Mouse (Mus musculus): Measurements from ENCODE around the gene Adrm1. TPM values are rescaled to one million over a fixed set of nuclear protein-coding genes. Genes with fewer than 3 reads are reported as not detected.
A peak's percentile ranks its signal among the peaks of the same experiment; 100 is the strongest.

Gene Adrm1
- total and polyA plus RNA-seq, 3 experiments, result 287 to 312 TPM; not detected in 1

DNA sequence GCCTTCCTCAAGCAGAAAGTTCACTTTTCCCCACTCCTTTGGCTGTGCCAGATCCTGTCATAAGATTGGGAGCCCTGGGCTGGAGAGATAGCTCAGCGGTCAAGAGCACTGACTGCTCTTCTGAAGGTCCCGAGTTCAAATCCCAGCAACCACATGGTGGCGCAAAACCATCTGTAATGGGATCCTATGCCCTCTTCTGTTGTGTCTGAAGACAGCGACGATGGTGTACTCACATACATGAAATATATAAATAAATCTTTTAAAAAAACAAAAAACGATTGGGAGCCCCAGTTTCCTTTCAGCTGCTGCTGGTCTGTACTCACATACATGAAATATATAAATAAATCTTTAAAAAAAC lies 13.4 kb downstream of the Adrm1 start:
- DNase-seq (ENCODE audit: low read depth, low spot score), result no peak
- no peaks in the 10 kb centered on the region for H3K36me3 ChIP-seq (ENCODE audit: control insufficient read depth in 1 of 2, insufficient read depth in 2 of 2, low read length in 2 of 2)
- no peaks in the 10 kb centered on the region for H3K9me3 ChIP-seq (replicated peaks; ENCODE audit: insufficient read depth, low read length)
- no peak for TF ChIP-seq SMC3 (IDR thresholded peaks at IDR 0.05; ENCODE audit: low read depth, low read length)
- no peak for TF ChIP-seq BHLHE40 (IDR thresholded peaks at IDR 0.05; ENCODE audit: borderline replicate concordance, low read depth, low read length)
- TF ChIP-seq E2F4 (IDR thresholded peaks at IDR 0.05; ENCODE audit: borderline replicate concordance, low read depth, low read length), result no peak
- no peak for TF ChIP-seq MAZ (IDR thresholded peaks at IDR 0.05; ENCODE audit: low read depth, low read length)
- peak in 2 of 3 experiments; percentile 10 to 18; a peak in 1 of 6 replicates for TF ChIP-seq CTCF (IDR thresholded peaks at IDR 0.05 in 2 of 3, conservative IDR thresholded peaks at IDR 0.05 in 1 of 3; ENCODE audit: control insufficient read depth in 1 of 3, insufficient read depth in 1 of 3, low read depth in 2 of 3, low read length in 3 of 3, poor library complexity in 1 of 3, severe bottlenecking in 1 of 3)
- TF ChIP-seq RAD21 (IDR thresholded peaks at IDR 0.05; ENCODE audit: low read depth, low read length), result no peak; the same call in 1 of the 2 replicates
- no peak for TF ChIP-seq MXI1 (IDR thresholded peaks at IDR 0.05; ENCODE audit: low read depth, low read length)
- TF ChIP-seq MEF2A (IDR thresholded peaks at IDR 0.05; ENCODE audit: extremely low read depth, insufficient replicate concordance, low read depth, low read length, poor library complexity, severe bottlenecking), result no peak
- no peaks in the 10 kb centered on the region for H3K27me3 ChIP-seq (ENCODE audit: control insufficient read depth in 1 of 2, insufficient read depth in 2 of 2, low read length in 2 of 2)
- no peaks in the 10 kb centered on the region for H3K4me1 ChIP-seq (ENCODE audit: control insufficient read depth in 1 of 2, insufficient read depth in 2 of 2, low read length in 2 of 2)
- no peak overlapping the region for H3K27ac ChIP-seq (ENCODE audit: control insufficient read depth, low read depth, low read length)
- H3K9ac ChIP-seq (ENCODE audit: control insufficient read depth, low read depth, low read length, poor library complexity, severe bottlenecking), result no peak overlapping the region
- no peak overlapping the region for H3K4me3 ChIP-seq (ENCODE audit: control insufficient read depth in 1 of 2, insufficient read depth in 1 of 2, low read depth in 2 of 2, low read length in 2 of 2)
- no peaks in the 10 kb centered on the region for H3K79me2 ChIP-seq (ENCODE audit: control insufficient read depth, insufficient read depth, low read length, poor library complexity)

DNA sequence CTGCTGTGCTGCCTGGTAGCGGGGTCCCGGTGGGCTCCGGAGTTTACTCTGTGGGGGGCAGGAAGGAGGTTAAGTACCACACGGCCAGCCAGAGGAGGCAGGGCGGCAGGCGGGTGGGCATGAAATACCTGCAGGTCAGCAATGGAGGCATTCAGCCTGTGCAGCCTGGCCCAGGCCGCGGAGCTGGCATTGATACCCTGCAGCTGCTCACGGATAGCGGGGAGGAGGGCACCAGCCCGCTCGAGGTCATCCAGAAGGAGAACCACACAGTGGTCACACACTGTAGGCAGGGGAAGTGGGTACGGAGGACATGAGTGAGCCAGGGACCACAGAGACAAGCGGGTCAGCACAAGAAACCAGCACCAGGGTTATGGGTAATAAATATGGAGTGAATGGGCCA lies 14.4 kb downstream of the Adrm1 start:
- Histone ChIP-seq H3K27me3 (ENCODE audit: control insufficient read depth in 1 of 2, insufficient read depth in 2 of 2, low read length in 2 of 2) (no peaks in the 10 kb centered on the region), H3K9ac (ENCODE audit: control insufficient read depth, low read depth, low read length, poor library complexity, severe bottlenecking) (no peak overlapping the region), H3K4me3 (ENCODE audit: control insufficient read depth in 1 of 2, insufficient read depth in 1 of 2, low read depth in 2 of 2, low read length in 2 of 2) (no peak overlapping the region), H3K4me1 (ENCODE audit: control insufficient read depth in 1 of 2, insufficient read depth in 2 of 2, low read length in 2 of 2) (no peaks in the 10 kb centered on the region), H3K27ac (ENCODE audit: control insufficient read depth, low read depth, low read length) (no peak overlapping the region), H3K36me3 (ENCODE audit: control insufficient read depth in 1 of 2, insufficient read depth in 2 of 2, low read length in 2 of 2) (no peaks in the 10 kb centered on the region), H3K9me3 (replicated peaks; ENCODE audit: insufficient read depth, low read length) (no peaks in the 10 kb centered on the region), H3K79me2 (ENCODE audit: control insufficient read depth, insufficient read depth, low read length, poor library complexity) (no peaks in the 10 kb centered on the region)
- no peak for DNase-seq (ENCODE audit: low read depth, low spot score)
- no peak for TF ChIP-seq MAX (IDR thresholded peaks at IDR 0.05; ENCODE audit: low read length)
- no peak for TF ChIP-seq POLR2AphosphoS5 (IDR thresholded peaks at IDR 0.05; ENCODE audit: borderline replicate concordance, low read depth, low read length)
- no peak for TF ChIP-seq TCF12 (IDR thresholded peaks at IDR 0.05; ENCODE audit: low read depth, low read length)
- TF ChIP-seq ELF1 (IDR thresholded peaks at IDR 0.05; ENCODE audit: low read depth, low read length), result no peak
- no peak for TF ChIP-seq ZKSCAN1 (IDR thresholded peaks at IDR 0.05; ENCODE audit: low read depth, low read length)
- TF ChIP-seq POLR2AphosphoS2 (IDR thresholded peaks at IDR 0.05; ENCODE audit: low read length), result no peak
- no peak for TF ChIP-seq ZC3H11A (IDR thresholded peaks at IDR 0.05; ENCODE audit: low read depth, low read length)
- no peak for TF ChIP-seq EP300 (IDR thresholded peaks at IDR 0.05; ENCODE audit: low read depth in 1 of 2, low read length in 2 of 2)
- TF ChIP-seq MYC (IDR thresholded peaks at IDR 0.05; ENCODE audit: low read depth, low read length), result no peak
- no peak for TF ChIP-seq NRF1 (IDR thresholded peaks at IDR 0.05; ENCODE audit: insufficient read depth, low read depth, low read length, poor library complexity, severe bottlenecking)
- TF ChIP-seq SMC3 (IDR thresholded peaks at IDR 0.05; ENCODE audit: low read depth, low read length), result no peak
- no peak for TF ChIP-seq BHLHE40 (IDR thresholded peaks at IDR 0.05; ENCODE audit: borderline replicate concordance, low read depth, low read length)
- no peak for TF ChIP-seq MEF2A (IDR thresholded peaks at IDR 0.05; ENCODE audit: extremely low read depth, insufficient replicate concordance, low read depth, low read length, poor library complexity, severe bottlenecking)

All from MEL (cell line).